Mouse (Mus musculus) neutrophil, adult 5-6 weeks (primary cell): ENCODE data around the gene Ppp1r21. TPM values are rescaled to one million over a fixed set of nuclear protein-coding genes. Genes with fewer than 3 reads are reported as not detected.

Experiments used
- ATAC-seq: fragments of 151-379, 151-347 bp; 2 replicates; pipeline ENCODE4 v1.8.0; 2017; ENCODE audit warnings: mild to moderate bottlenecking, moderate TSS enrichment; ENCODE audit not compliant: insufficient number of reproducible peaks, poor library complexity, low FRiP score, severe bottlenecking; ENCODE audit errors: extremely low read depth
- total RNA-seq: library from RNA; stranded (forward); fragments of 200-1000 nt; gene quantifications from 2 replicates; pipeline ENCODE4 v1.2.3, GENCODE M21; 2017

The Ppp1r21 gene
- total RNA-seq, 1 experiment from 2014 or later: 62.0 TPM

- peak; percentile 81 for ATAC-seq
Measured at GRCm38 (mm10) chr17:88511095-88511551, 18.8 kb upstream of the Ppp1r21 start.

- ATAC-seq: no peak
Measured at GRCm38 (mm10) chr17:88516477-88516876, 13.4 kb upstream of the Ppp1r21 start.

- no peak for ATAC-seq
Measured at GRCm38 (mm10) chr17:88527781-88528180, 2.1 kb upstream of the Ppp1r21 start.

GRCm38 (mm10) chr17:88530236-88530619 lies 310 bp downstream of the Ppp1r21 start:
- ATAC-seq: no peak

- ATAC-seq: no peak
Measured at GRCm38 (mm10) chr17:88530667-88531066, 749 bp downstream of the Ppp1r21 start.

- ATAC-seq: no peak
Measured at GRCm38 (mm10) chr17:88531176-88531575, 1.3 kb downstream of the Ppp1r21 start.

GRCm38 (mm10) chr17:88537842-88538430 lies 8.0 kb downstream of the Ppp1r21 start:
- no peak for ATAC-seq

GRCm38 (mm10) chr17:88542771-88543416 lies 13.0 kb downstream of the Ppp1r21 start:
- ATAC-seq: no peak

- no peak for ATAC-seq
Measured at GRCm38 (mm10) chr17:88543417-88543782, 13.5 kb downstream of the Ppp1r21 start.

GRCm38 (mm10) chr17:88545217-88545784 lies 15.4 kb downstream of the Ppp1r21 start:
- no peak for ATAC-seq

- ATAC-seq: no peak
Measured at GRCm38 (mm10) chr17:88546745-88547144, 16.8 kb downstream of the Ppp1r21 start.

- no peak for ATAC-seq
Measured at GRCm38 (mm10) chr17:88549411-88550191, 19.7 kb downstream of the Ppp1r21 start.

- no peak for ATAC-seq
Measured at GRCm38 (mm10) chr17:88550351-88550750, 20.4 kb downstream of the Ppp1r21 start.

- peak; percentile 29 for ATAC-seq
Measured at GRCm38 (mm10) chr17:88550981-88551940, 21.3 kb downstream of the Ppp1r21 start.

- ATAC-seq: no peak
Measured at GRCm38 (mm10) chr17:88552556-88552955, 22.6 kb downstream of the Ppp1r21 start.

GRCm38 (mm10) chr17:88553001-88553449 lies 23.1 kb downstream of the Ppp1r21 start:
- no peak; the same call in 1 of the 2 replicates for ATAC-seq

GRCm38 (mm10) chr17:88553473-88554087 lies 23.7 kb downstream of the Ppp1r21 start:
- ATAC-seq: no peak

- no peak for ATAC-seq
Measured at GRCm38 (mm10) chr17:88556176-88556575, 26.3 kb downstream of the Ppp1r21 start.
